Mouse (Mus musculus) erythroblast, embryonic 14.5 days (primary cell): Measurements from ENCODE around the gene Hoxb13. TPM values are rescaled to one million over a fixed set of nuclear protein-coding genes. Genes with fewer than 3 reads are reported as not detected.

Experiments used
- H3K27me3 ChIP-seq: 2 replicates; pipeline ENCODE4 v1.6.1; 2012; ENCODE audit warnings: inconsistent platforms; ENCODE audit not compliant: control insufficient read depth
- H3K36me3 ChIP-seq: 2 replicates; pipeline ENCODE4 v1.6.1; 2012; ENCODE audit warnings: mild to moderate bottlenecking, inconsistent platforms; ENCODE audit not compliant: control insufficient read depth
- H3K4me1 ChIP-seq: 2 replicates; pipeline ENCODE4 v1.6.1; 2012; ENCODE audit warnings: inconsistent platforms; ENCODE audit not compliant: control insufficient read depth
- H3K4me3 ChIP-seq: replicated peaks from 2 replicates; pipeline ENCODE3; 2012; ENCODE audit warnings: moderate library complexity, mild to moderate bottlenecking, inconsistent platforms
- H3K9me3 ChIP-seq: 2 replicates; pipeline ENCODE4 v1.6.1; 2012; ENCODE audit warnings: low read length, inconsistent platforms, mixed read lengths; ENCODE audit not compliant: control insufficient read depth
- GATA1 ChIP-seq: IDR thresholded peaks from 2 replicates; pipeline ENCODE4 v1.6.1; 2012; ENCODE audit warnings: low read length, inconsistent platforms, mixed read lengths
- TAL1 ChIP-seq: IDR thresholded peaks from 3 replicates; pipeline ENCODE4 v1.6.1; 2012; ENCODE audit warnings: low read length, inconsistent platforms, mixed read lengths
- polyA plus RNA-seq: library from polyadenylated mRNA; stranded (reverse); fragments of >175 nt; gene quantifications from 2 replicates; pipeline ENCODE4 v1.2.3, GENCODE M21; 2012

The Hoxb13 gene
- polyA plus RNA-seq, 1 experiment, result 0.02 TPM

GRCm38 (mm10) chr11:96178911-96179503 lies 15.1 kb upstream of the Hoxb13 start:
- H3K4me1 ChIP-seq, result no peaks in the 10 kb centered on the region
- no peak overlapping the region for H3K4me3 ChIP-seq
- H3K9me3 ChIP-seq, result peaks cover 4% of the 10 kb centered on the region; the same call in 1 of the 2 replicates
- H3K27me3 ChIP-seq, result peaks cover 95% of the 10 kb centered on the region
- no peaks in the 10 kb centered on the region for H3K36me3 ChIP-seq
- TF ChIP-seq TAL1, result no peak
- TF ChIP-seq GATA1, result no peak

DNA sequence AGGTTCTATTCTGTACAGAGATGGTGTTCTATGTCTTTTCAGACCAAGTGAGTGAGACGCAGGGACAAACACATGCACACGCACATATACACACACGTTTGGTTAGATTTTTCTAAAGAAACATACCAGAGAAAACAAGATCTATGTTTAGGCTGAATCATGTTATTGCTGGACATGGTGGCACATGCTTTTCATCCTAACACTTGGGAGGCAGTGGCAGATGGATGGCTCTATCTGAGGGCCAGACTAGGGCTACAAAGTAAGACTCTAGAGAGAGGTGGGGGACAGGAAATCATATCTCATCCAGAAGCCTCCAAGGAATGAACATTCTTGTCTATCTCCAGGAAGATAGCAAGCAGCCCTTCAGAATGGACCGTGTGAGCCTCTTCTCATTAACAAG lies 13.1 kb upstream of the Hoxb13 start:
- no peaks in the 10 kb centered on the region for H3K36me3 ChIP-seq
- no peak overlapping the region for H3K4me3 ChIP-seq
- H3K27me3 ChIP-seq, result peaks cover 90% of the 10 kb centered on the region
- no peaks in the 10 kb centered on the region for H3K4me1 ChIP-seq
- TF ChIP-seq TAL1, result no peak
- H3K9me3 ChIP-seq, result peaks cover 4% of the 10 kb centered on the region; the same call in 1 of the 2 replicates

DNA sequence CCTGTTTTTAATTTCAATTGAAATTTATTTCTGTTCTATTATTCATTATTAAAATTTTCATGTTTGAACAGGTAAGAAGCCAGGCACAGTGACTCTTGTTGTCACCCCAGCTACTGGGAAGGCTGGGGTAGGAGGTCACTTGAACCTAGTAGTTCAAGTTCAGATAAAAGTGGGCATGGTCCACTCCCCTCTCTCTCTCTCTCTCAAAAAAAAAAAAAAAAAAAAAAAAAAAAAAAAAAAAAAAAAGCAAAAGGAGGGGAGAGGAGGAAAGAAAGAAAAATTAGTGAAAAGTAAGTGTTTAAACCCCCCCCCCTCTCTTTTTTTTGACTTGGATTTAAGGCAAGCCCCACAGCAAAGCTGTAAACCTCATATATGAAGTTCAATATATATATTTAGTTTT lies 9.9 kb upstream of the Hoxb13 start:
- H3K4me3 ChIP-seq, result no peak overlapping the region
- TF ChIP-seq GATA1 (no peak), TAL1 (no peak)
- H3K9me3 ChIP-seq, result peaks cover 4% of the 10 kb centered on the region; the same call in 1 of the 2 replicates

DNA sequence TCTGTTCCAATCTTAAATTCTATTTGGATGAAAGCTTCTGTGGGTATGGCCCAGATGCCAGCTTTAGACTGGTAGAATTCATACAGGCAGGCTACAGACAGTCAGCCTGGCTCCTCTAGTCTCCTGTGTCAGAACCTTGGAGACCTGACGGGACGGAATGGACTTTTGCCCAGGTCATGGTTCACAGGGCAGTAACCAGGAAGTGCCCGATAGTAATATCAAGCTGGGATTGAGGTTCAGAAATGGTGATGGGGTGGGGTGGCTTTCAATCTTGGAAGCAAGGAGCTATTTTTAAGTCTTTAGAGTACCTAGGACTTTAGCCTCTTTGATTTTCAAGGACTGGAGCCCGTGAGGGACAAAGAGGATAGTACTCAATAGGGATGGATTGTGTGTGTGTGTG lies 6.8 kb upstream of the Hoxb13 start:
- Histone ChIP-seq H3K27me3 (peaks cover 92% of the 10 kb centered on the region), H3K9me3 (peaks cover 4% of the 10 kb centered on the region; the same call in 1 of the 2 replicates), H3K4me1 (no peaks in the 10 kb centered on the region), H3K4me3 (no peak overlapping the region), H3K36me3 (no peaks in the 10 kb centered on the region)
- TF ChIP-seq GATA1 (no peak), TAL1 (no peak)

More for the DNA sequence above, 9.9 kb upstream of the Hoxb13 start:
- no peaks in the 10 kb centered on the region for H3K4me1 ChIP-seq
- no peaks in the 10 kb centered on the region for H3K36me3 ChIP-seq
- H3K27me3 ChIP-seq, result peaks cover 90% of the 10 kb centered on the region

- no peak for TF ChIP-seq GATA1
- TF ChIP-seq TAL1, result no peak
- Histone ChIP-seq H3K36me3 (no peaks in the 10 kb centered on the region), H3K9me3 (no peaks in the 10 kb centered on the region), H3K4me1 (no peaks in the 10 kb centered on the region), H3K4me3 (no peak overlapping the region), H3K27me3 (peaks cover 100% of the 10 kb centered on the region)
Measured at GRCm38 (mm10) chr11:96189810-96190522, 4.2 kb upstream of the Hoxb13 start.

GRCm38 (mm10) chr11:96191132-96191531 lies 3.0 kb upstream of the Hoxb13 start:
- H3K36me3 ChIP-seq, result no peaks in the 10 kb centered on the region
- TF ChIP-seq GATA1, result no peak
- TF ChIP-seq TAL1, result no peak
- H3K4me3 ChIP-seq, result no peak overlapping the region
- H3K4me1 ChIP-seq, result no peaks in the 10 kb centered on the region
- no peaks in the 10 kb centered on the region for H3K9me3 ChIP-seq
- H3K27me3 ChIP-seq, result peaks cover 100% of the 10 kb centered on the region

- no peaks in the 10 kb centered on the region for H3K36me3 ChIP-seq
- no peaks in the 10 kb centered on the region for H3K9me3 ChIP-seq
- TF ChIP-seq GATA1, result no peak
- TF ChIP-seq TAL1, result no peak
- H3K4me1 ChIP-seq, result no peaks in the 10 kb centered on the region
- no peak overlapping the region for H3K4me3 ChIP-seq
- H3K27me3 ChIP-seq, result peaks cover 100% of the 10 kb centered on the region
Measured at GRCm38 (mm10) chr11:96194401-96194710, 240 bp downstream of the Hoxb13 start.

GRCm38 (mm10) chr11:96194961-96195640 lies 985 bp downstream of the Hoxb13 start:
- Histone ChIP-seq H3K36me3 (no peaks in the 10 kb centered on the region), H3K27me3 (peaks cover 100% of the 10 kb centered on the region), H3K4me1 (no peaks in the 10 kb centered on the region), H3K9me3 (no peaks in the 10 kb centered on the region), H3K4me3 (no peak overlapping the region)
- TF ChIP-seq TAL1 (no peak), GATA1 (no peak)

DNA sequence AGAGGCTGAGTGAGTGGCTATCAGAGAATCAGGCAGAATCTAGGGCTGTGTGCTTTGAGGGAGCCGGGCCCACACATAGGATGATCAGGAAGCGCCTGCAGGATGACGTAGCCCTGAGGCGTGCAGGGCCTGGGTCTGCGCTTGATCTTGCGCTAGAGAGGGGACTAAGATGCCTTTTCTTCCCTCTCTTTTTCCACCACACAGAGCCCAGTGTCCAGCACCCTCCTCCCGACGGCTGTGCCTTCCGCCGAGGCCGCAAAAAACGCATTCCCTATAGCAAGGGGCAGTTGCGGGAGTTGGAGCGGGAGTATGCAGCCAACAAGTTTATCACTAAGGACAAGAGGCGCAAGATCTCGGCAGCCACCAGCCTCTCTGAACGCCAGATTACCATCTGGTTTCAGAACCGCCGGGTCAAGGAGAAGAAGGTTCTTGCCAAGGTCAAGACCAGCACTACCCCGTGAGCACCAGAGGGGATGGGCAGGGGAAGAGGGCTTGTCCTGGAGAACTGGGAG lies 1.7 kb downstream of the Hoxb13 start:
- no peak for TF ChIP-seq GATA1
- TF ChIP-seq TAL1, result no peak

More for the DNA sequence above, 1.7 kb downstream of the Hoxb13 start:
- Histone ChIP-seq H3K4me1 (no peaks in the 10 kb centered on the region), H3K27me3 (peaks cover 100% of the 10 kb centered on the region), H3K9me3 (no peaks in the 10 kb centered on the region), H3K4me3 (no peak overlapping the region), H3K36me3 (no peaks in the 10 kb centered on the region)
